Mouse (Mus musculus): ENCODE data around the gene Agap2.

- TF ChIP-seq EP300 (IDR thresholded peaks at IDR 0.05; ENCODE audit: insufficient read depth, low read depth, low read length) (0 out of 2 replicates have a peak, but pooled peaks have one; percentile 49), CTCF (IDR thresholded peaks at IDR 0.05; ENCODE audit: low read depth, low read length) (no peak)
Measured at GRCm38 (mm10) chr10:127041774-127042338, 33.2 kb upstream of the Agap2 start.

Measured in ES-Bruce4 (cell line).